Mouse (Mus musculus) gastrocnemius, postnatal 25 days (tissue): ENCODE data around the gene Klhl31. TPM values are rescaled to one million over a fixed set of nuclear protein-coding genes. Genes with fewer than 3 reads are reported as not detected.

Experiments used
- DNase-seq: peaks from one replicate; pipeline ENCODE4 v3.0.0; 2022
- total RNA-seq, 2 experiments: library from RNA; stranded (reverse); gene quantifications; 1 replicate in 1 of 2; 2 replicates in 1 of 2; pipeline ENCODE4 v1.2.3; 2021

Klhl31 gene
- total RNA-seq, 2 experiments from 2014 or later: 393 to 551 TPM

GRCm38 (mm10) chr9:77703476-77703875 is 67.2 kb downstream of the Klhl31 start:
- DNase-seq: no peak

GRCm38 (mm10) chr9:77704108-77704507 is 67.8 kb downstream of the Klhl31 start:
- no peak for DNase-seq

- no peak for DNase-seq
Observed at GRCm38 (mm10) chr9:77706515-77706914, 70.2 kb downstream of the Klhl31 start.

GRCm38 (mm10) chr9:77707433-77708139 is 71.3 kb downstream of the Klhl31 start:
- DNase-seq: no peak

- no peak for DNase-seq
Observed at GRCm38 (mm10) chr9:77708950-77709349, 72.7 kb downstream of the Klhl31 start.

Other genes with a start within 250 kb of the Klhl31 start
- gene Lrrc1, start 91.6 kb upstream of the Klhl31 start, total RNA-seq: under 1 TPM; 0.54 to 0.88 TPM
- gene Gclc, start 118.0 kb downstream of the Klhl31 start, total RNA-seq: 1 to 10 TPM; 7.1 to 7.9 TPM